Mouse (Mus musculus): ENCODE results near the gene Fbxl2. TPM values are rescaled to one million over a fixed set of nuclear protein-coding genes. Genes with fewer than 3 reads are reported as not detected.

The Fbxl2 gene
- total RNA-seq (2023): 0.82 and 2.3 TPM in 2 replicates

GRCm38 (mm10) chr9:114046028-114046427, at the start of gene Fbxl2:
Fbxl2 (minus strand) TSS chr9:114046191.

GRCm38 (mm10) chr9:114057090-114057796, 11.3 kb upstream of the Fbxl2 start, which contains the start of gene Susd5:
Susd5 (plus strand) TSS chr9:114057140.

GRCm38 (mm10) chr9:113930534-113931374, 115.2 kb downstream of the Fbxl2 start, which contains the start of gene Ubp1:
Ubp1 (plus strand) TSS chr9:113930934.

Other genes starting within 250 kb of the Fbxl2 start
- gene Ubp1, start 115.3 kb downstream of the Fbxl2 start, total RNA-seq (2023): 108 and 156 TPM in 2 replicates
- gene Susd5, start 10.9 kb upstream of the Fbxl2 start, total RNA-seq (2023): not detected in 2 replicates

All from neutrophil, adult 65 days (primary cell).